Mouse (Mus musculus) spleen, postnatal 14 days (tissue): Measurements from ENCODE around the gene Mapre1.

Experiments used
- DNase-seq, 2 experiments: peaks; one replicate each; pipeline ENCODE4 v3.0.0; 2021 to 2022; ENCODE audit warnings: low spot score in 2 of 2

The Mapre1 gene

GRCm38 (mm10) chr2:153778638-153779362 lies 37.7 kb downstream of the Mapre1 start:
- DNase-seq, result peak; percentile 65 to 67

- DNase-seq, result peak in 1 of 2 experiments; percentile 3
Measured at GRCm38 (mm10) chr2:153779394-153779981, 38.4 kb downstream of the Mapre1 start, which contains the start of gene Efcab8. Efcab8 (plus strand) TSS chr2:153779931.

GRCm38 (mm10) chr2:153781181-153781580 lies 40.1 kb downstream of the Mapre1 start:
- DNase-seq, result no peak

GRCm38 (mm10) chr2:153784668-153785067 lies 43.6 kb downstream of the Mapre1 start:
- no peak for DNase-seq

- DNase-seq, result no peak
Measured at GRCm38 (mm10) chr2:153793366-153793765, 52.3 kb downstream of the Mapre1 start.

- peak in 1 of 2 experiments; percentile 6 for DNase-seq
Measured at GRCm38 (mm10) chr2:153795090-153795489, 54.0 kb downstream of the Mapre1 start.

- peak in 1 of 2 experiments; percentile 22 for DNase-seq
Measured at GRCm38 (mm10) chr2:153807464-153807863, 66.4 kb downstream of the Mapre1 start.

- DNase-seq, result no peak
Measured at GRCm38 (mm10) chr2:153808146-153808545, 67.1 kb downstream of the Mapre1 start.

GRCm38 (mm10) chr2:153808841-153809240 lies 67.8 kb downstream of the Mapre1 start:
- DNase-seq, result no peak

GRCm38 (mm10) chr2:153809921-153810320 lies 68.8 kb downstream of the Mapre1 start:
- DNase-seq, result no peak

GRCm38 (mm10) chr2:153822005-153822543 lies 81.0 kb downstream of the Mapre1 start:
- DNase-seq, result no peak
